Mouse (Mus musculus) right cerebral cortex, adult 2 months (tissue): ENCODE results near the gene Hspa2.
"Not testable (repeated sequence)": the region's sequence is repeated elsewhere in the genome, so short reads cannot be mapped to it uniquely, and the experiment has no call there.

Experiments used
- DNase-seq, 2 experiments: peaks; one replicate each; pipeline ENCODE4 v3.0.0; 2021 to 2022; ENCODE audit warnings: low spot score in 2 of 2

The Hspa2 gene

DNA sequence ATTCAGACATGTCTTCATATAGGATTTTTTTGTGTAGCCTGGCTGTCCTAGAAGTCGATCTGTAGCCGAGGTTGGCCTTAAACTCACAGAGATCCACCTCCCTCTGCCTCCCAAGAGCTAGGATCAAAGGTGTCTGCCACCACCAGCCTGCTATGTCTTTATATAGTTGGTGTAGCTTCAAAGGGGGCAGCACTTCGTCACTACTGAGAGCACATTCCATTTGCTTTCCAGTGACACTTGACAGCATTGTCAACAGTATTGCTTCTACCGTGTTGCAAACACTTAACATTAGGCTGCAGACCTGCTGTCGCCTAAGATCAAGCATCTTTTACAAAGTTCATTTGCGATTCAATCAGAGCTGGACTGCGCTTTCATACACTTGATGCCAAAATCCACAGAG, 30.1 kb downstream of the Hspa2 start:
- no peak for DNase-seq

DNA sequence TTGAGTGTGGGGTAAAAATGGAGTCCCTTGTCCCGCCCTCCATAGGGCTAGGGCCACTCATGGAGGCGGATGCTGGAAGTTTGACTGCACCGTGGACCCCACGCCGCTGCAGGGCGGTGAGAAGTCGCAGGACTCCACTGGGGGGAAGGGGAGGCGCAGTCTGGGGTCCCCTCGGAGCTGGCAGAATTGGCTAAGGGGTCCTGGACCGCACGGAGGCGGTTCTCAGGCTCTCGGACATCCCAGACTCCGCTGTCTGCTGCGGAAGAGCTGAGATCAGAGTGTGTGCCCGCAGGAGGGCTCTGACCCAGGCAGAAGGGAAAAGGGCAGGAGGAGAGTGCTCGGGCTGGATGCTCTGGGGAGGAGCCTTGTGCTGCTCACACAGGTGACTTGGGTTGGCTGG, 31.1 kb downstream of the Hspa2 start:
- no peak for DNase-seq

DNA sequence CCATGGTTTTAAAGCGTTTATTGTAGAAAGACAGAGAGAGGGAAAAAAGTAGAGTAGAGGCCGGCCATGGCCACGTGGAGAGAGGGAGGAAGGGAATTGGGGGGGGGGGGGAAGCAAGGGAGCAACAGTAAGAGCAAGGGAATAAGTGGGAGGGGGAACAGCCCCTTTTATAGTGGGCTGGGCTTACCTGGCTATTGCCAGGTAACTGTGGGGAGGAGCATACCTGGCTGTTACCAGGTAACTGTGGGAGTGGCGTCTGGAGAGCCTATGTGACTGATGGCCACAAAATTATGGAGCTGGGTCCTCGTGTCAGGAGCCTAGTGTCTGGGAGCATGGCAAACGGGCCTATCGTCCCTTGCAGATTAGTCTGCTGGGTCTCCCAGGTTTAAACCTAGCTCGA, 31.6 kb downstream of the Hspa2 start:
- DNase-seq, result no peak

DNA sequence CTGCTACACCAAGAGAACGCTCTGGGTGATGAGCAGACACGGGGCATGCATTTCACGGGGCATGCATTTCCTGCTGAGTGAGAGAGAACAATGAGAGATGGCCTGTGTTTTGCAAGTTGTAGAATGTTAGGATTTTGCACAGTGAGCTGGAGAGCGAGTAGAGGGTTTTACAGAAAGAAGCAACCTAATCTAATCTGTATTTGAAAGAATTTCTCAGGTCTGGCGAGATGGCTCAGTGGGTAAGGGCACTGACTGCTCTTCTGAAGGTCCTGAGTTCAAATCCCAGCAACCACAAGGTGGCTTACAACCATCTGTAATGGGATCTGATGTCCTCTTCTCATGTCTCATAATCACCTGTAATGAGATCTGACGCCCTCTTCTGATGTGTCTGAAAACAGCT, 39.5 kb downstream of the Hspa2 start:
- not testable (repeated sequence) for DNase-seq

DNA sequence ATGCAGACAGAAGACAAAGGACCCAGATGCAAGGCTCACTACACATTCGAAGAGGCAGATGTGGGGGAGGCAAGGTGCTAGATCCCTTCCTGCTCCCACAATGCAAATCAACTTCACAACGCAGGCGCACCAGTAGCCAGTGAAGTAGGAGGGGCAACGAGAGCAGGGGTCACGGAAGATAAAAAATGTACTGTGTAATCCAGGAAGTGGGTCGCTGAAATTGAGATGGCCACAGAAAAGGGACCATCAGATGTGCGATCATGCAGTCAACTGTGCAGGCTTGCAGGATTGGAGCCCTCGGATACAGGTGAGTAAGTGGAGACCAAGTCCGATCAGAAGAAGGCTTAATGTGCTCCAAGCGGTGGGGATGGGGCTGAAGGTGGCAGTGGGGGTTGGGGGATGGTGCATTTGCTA, 40.4 kb downstream of the Hspa2 start:
- no peak for DNase-seq

DNA sequence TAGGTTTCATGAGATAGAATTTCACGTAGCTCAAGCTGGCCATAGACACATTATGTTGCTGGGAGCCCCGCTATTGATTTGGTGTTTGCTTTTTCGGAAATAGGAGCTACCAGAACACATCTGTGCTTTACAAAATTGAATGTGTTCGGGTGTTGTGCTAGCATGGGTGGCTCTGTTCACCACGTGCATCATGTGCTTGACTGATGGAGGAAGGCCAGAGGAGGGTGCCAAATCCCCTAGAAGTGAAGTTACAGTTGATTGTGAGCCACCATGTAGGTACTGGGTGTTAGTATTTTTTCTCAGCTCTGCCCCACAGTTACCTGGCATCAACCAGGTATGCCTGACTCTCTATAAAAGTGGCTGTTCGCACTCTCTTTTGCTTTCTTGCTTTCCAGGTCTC, 40.9 kb downstream of the Hspa2 start:
- DNase-seq, result no peak

DNA sequence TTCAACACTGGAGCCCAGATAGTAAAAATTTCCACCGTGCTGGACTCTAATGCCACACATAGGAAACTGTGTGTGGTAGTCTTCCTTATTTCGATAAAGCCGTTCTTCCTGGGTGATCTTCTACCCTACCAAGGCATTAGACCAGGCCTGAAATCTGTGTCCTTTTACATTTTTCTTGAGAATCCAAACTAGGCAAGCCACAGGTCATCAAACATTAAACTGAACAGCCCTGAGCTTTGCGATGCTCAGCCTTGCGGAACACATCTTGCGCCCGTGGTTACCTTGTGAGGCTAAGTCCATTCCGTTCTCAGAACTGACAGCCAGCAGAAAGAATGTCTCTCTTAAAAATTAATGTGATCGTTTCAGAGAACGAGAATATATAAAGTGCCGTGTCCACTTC, 42.2 kb downstream of the Hspa2 start:
- DNase-seq, result no peak

DNA sequence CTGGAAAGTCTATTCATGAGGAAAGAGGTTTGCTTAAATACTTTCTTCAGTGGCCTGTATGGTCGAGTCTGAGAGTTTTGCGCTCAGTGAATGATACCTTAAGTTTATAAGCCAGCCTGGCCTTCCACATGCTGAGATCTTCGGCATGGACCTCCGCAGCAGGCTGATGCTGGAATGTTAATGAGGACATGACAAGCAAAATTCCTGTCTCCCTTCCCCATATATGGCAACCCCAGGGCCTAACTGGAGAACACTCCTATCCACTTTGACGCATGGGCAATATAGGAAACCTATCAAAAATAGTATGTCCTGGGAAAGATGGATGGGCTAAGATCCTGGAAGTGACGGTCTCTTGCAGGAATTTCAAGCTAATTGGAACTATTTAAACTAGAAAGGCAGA, 44.2 kb downstream of the Hspa2 start:
- no peak for DNase-seq

DNA sequence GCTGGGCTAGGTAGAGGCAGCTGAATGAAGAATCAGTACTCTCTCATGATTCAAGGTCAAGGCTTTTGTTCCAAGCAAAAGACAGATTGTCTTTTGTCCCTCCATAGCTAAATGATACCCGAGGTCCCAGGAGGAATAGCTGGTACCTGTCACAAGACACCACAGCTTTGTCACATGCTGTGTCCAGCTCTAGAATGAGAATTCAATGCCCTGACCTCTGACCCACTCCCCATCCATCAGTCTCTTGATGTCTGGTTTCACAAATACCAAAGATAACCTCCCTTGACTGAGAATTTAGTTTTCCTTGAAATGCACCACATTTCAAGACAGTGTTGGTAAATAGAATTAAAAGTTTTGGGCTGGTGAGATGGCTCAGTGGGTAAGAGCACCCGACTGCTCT, 48.2 kb downstream of the Hspa2 start:
- no peak for DNase-seq
